Mouse (Mus musculus): ENCODE measurements around the gene Ssr2.
A peak's percentile ranks its signal among the peaks of the same experiment; 100 is the strongest.

Gene Ssr2

GRCm38 (mm10) chr3:88541622-88542401 is 33.9 kb upstream of the Ssr2 start:
- DNase-seq (ENCODE audit: low spot score in 2 of 2): no peak

GRCm38 (mm10) chr3:88542486-88542885 is 33.2 kb upstream of the Ssr2 start:
- DNase-seq (ENCODE audit: low spot score in 2 of 2): no peak

GRCm38 (mm10) chr3:88543174-88543573 is 32.5 kb upstream of the Ssr2 start:
- DNase-seq (ENCODE audit: low spot score in 2 of 2): no peak

GRCm38 (mm10) chr3:88543651-88544410 is 31.8 kb upstream of the Ssr2 start:
- no peak for DNase-seq (ENCODE audit: low spot score in 2 of 2)

GRCm38 (mm10) chr3:88544514-88544913 is 31.2 kb upstream of the Ssr2 start:
- no peak for DNase-seq (ENCODE audit: low spot score in 2 of 2)

GRCm38 (mm10) chr3:88544955-88545591 is 30.6 kb upstream of the Ssr2 start:
- DNase-seq (ENCODE audit: low spot score in 2 of 2): no peak

GRCm38 (mm10) chr3:88546674-88547418 is 28.8 kb upstream of the Ssr2 start:
- DNase-seq (ENCODE audit: low spot score in 2 of 2): no peak

GRCm38 (mm10) chr3:88548180-88548917 is 27.3 kb upstream of the Ssr2 start, which contains the start of gene Rab25:
TSS of gene Rab25 (minus strand) at chr3:88548300.
- peak in 1 of 2 experiments; percentile 49 for DNase-seq (ENCODE audit: low spot score in 2 of 2)

GRCm38 (mm10) chr3:88551586-88551985 is 24.1 kb upstream of the Ssr2 start:
- DNase-seq (ENCODE audit: low spot score in 2 of 2): no peak

- no peak for DNase-seq (ENCODE audit: low spot score in 2 of 2)
Measured at GRCm38 (mm10) chr3:88552082-88552645, 23.5 kb upstream of the Ssr2 start.

GRCm38 (mm10) chr3:88552676-88553524 is 22.8 kb upstream of the Ssr2 start, which contains the start of gene Lamtor2:
TSS of gene Lamtor2 (minus strand) at chr3:88553074.
- peak; percentile 96 to 97 for DNase-seq (ENCODE audit: low spot score in 2 of 2)

GRCm38 (mm10) chr3:88553525-88553879 is 22.2 kb upstream of the Ssr2 start, which contains the start of gene Ubqln4:
TSS of gene Ubqln4 (plus strand) at chr3:88553758.
- peak; percentile 92 to 94 for DNase-seq (ENCODE audit: low spot score in 2 of 2)

GRCm38 (mm10) chr3:88553880-88554586 is 21.6 kb upstream of the Ssr2 start:
- DNase-seq (ENCODE audit: low spot score in 2 of 2): no peak

- no peak for DNase-seq (ENCODE audit: low spot score in 2 of 2)
Measured at GRCm38 (mm10) chr3:88555069-88555605, 20.5 kb upstream of the Ssr2 start.

GRCm38 (mm10) chr3:88555731-88556130 is 19.9 kb upstream of the Ssr2 start:
- no peak for DNase-seq (ENCODE audit: low spot score in 2 of 2)

- DNase-seq (ENCODE audit: low spot score in 2 of 2): no peak
Measured at GRCm38 (mm10) chr3:88556616-88557015, 19.1 kb upstream of the Ssr2 start.

- no peak for DNase-seq (ENCODE audit: low spot score in 2 of 2)
Measured at GRCm38 (mm10) chr3:88559596-88559995, 16.1 kb upstream of the Ssr2 start.

- no peak for DNase-seq (ENCODE audit: low spot score in 2 of 2)
Measured at GRCm38 (mm10) chr3:88561989-88562388, 13.7 kb upstream of the Ssr2 start.

GRCm38 (mm10) chr3:88563442-88563841 is 12.2 kb upstream of the Ssr2 start:
- DNase-seq (ENCODE audit: low spot score in 2 of 2): no peak

Data from urinary bladder, postnatal 4 days (tissue).